Mouse (Mus musculus) ES-E14 (cell line): Measurements from ENCODE around the gene Metap1.

Source experiments
- CHD2 ChIP-seq: IDR thresholded peaks from 2 replicates; pipeline ENCODE4 v1.6.1; 2014; ENCODE audit warnings: mild to moderate bottlenecking, low read depth, low read length, inconsistent platforms
- HCFC1 ChIP-seq: IDR thresholded peaks from 2 replicates; pipeline ENCODE4 v1.6.1; 2012; ENCODE audit warnings: low read length, inconsistent platforms, borderline replicate concordance; ENCODE audit not compliant: insufficient read depth
- ZC3H11A ChIP-seq: IDR thresholded peaks from 2 replicates; pipeline ENCODE4 v1.6.1; 2012; ENCODE audit warnings: low read depth, mild to moderate bottlenecking, inconsistent platforms, low read length, borderline replicate concordance
- ZNF384 ChIP-seq: IDR thresholded peaks from 2 replicates; pipeline ENCODE4 v1.6.1; 2012; ENCODE audit warnings: low read depth, low read length, inconsistent platforms

DNA sequence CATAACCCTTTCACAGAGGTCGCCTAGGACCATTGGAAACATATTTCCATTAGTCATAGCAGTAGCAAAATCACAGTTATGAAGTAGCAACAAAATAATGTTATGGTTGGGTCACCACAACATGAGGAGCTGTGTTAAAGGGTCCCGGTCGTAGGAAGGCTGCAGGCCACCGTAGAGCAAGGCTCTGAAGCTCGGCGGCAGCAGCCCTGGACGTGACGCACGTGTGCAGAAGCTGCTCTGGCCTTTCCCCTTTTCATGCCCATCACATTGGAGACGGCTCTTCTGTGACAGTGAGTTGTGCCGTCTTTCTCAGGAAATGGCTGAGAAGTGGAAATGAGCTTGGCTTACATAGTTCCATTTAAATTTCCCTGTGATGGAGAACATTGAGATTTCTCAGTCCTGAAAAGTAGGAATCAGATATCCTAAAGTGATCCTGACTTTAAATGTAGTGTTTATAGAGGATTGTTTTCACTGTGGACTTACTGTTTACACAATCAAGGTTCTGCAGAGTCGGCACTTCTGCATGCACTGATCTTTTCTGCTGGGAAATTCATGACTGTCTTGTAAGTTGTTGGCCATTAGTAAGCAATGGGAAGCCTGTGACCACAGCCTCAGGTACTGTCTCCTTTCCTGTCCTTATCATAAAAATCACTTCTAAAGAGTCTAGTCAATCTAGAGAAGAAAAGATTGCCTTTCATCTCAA, 42.3 kb upstream of the Metap1 start:
- no peak for TF ChIP-seq HCFC1
- no peak for TF ChIP-seq ZC3H11A
- no peak for TF ChIP-seq ZNF384
- no peak for TF ChIP-seq CHD2
